Mouse (Mus musculus): Measurements from ENCODE around the gene Rhbdl1. TPM values are rescaled to one million over a fixed set of nuclear protein-coding genes. Genes with fewer than 3 reads are reported as not detected.
A peak's percentile ranks its signal among the peaks of the same experiment; 100 is the strongest.

The Rhbdl1 gene
- polyA plus RNA-seq, 1 experiment, result 0.67 TPM

GRCm38 (mm10) chr17:25864311-25864710, 27.2 kb upstream of the Rhbdl1 start:
- no peak overlapping the region for H3K4me3 ChIP-seq
- no peaks in the 10 kb centered on the region for H3K79me2 ChIP-seq (ENCODE audit: control insufficient read depth, insufficient read depth)
- H3ac ChIP-seq (ENCODE audit: control insufficient read depth, insufficient read length), result no peak overlapping the region
- no peaks in the 10 kb centered on the region for H3K27me3 ChIP-seq (ENCODE audit: control insufficient read depth, insufficient read depth, insufficient read length)
- no peaks in the 10 kb centered on the region for H3K36me3 ChIP-seq (ENCODE audit: control insufficient read depth, insufficient read depth)
- TF ChIP-seq POLR2AphosphoS2 (IDR thresholded peaks at IDR 0.05; ENCODE audit: insufficient read length, low read depth), result no peak
- no peak for TF ChIP-seq TCF12 (IDR thresholded peaks at IDR 0.05; ENCODE audit: insufficient read depth, poor library complexity, severe bottlenecking)
- TF ChIP-seq MYOD1 (IDR thresholded peaks at IDR 0.05; ENCODE audit: control insufficient read depth in 1 of 3, insufficient read length in 2 of 3, low read depth in 2 of 3), result no peak
- no peak for TF ChIP-seq MYOG (IDR thresholded peaks at IDR 0.05; ENCODE audit: control insufficient read depth in 1 of 3, insufficient read depth in 1 of 3, insufficient read length in 2 of 3, low read depth in 2 of 3)
- H3K4me2 ChIP-seq (ENCODE audit: low read depth), result no peak overlapping the region

GRCm38 (mm10) chr17:25863681-25864080, 26.6 kb upstream of the Rhbdl1 start:
- H3ac ChIP-seq (ENCODE audit: control insufficient read depth, insufficient read length), result no peak overlapping the region
- no peak overlapping the region for H3K4me3 ChIP-seq
- H3K79me2 ChIP-seq (ENCODE audit: control insufficient read depth, insufficient read depth), result no peaks in the 10 kb centered on the region
- no peaks in the 10 kb centered on the region for H3K27me3 ChIP-seq (ENCODE audit: control insufficient read depth, insufficient read depth, insufficient read length)
- no peak for TF ChIP-seq TCF3 (IDR thresholded peaks at IDR 0.05; ENCODE audit: insufficient read length, low read depth)
- no peak for TF ChIP-seq TCF12 (IDR thresholded peaks at IDR 0.05; ENCODE audit: insufficient read depth, poor library complexity, severe bottlenecking)
- TF ChIP-seq MYOG (IDR thresholded peaks at IDR 0.05; ENCODE audit: control insufficient read depth in 1 of 3, insufficient read depth in 1 of 3, insufficient read length in 2 of 3, low read depth in 2 of 3), result peak in 1 of 3 experiments; percentile 9
- no peak for TF ChIP-seq REST (IDR thresholded peaks at IDR 0.05; ENCODE audit: insufficient read depth, insufficient read length)
- no peak for TF ChIP-seq SRF (IDR thresholded peaks at IDR 0.05; ENCODE audit: control insufficient read depth, insufficient read length, low read depth)
- no peaks in the 10 kb centered on the region for H3K36me3 ChIP-seq (ENCODE audit: control insufficient read depth, insufficient read depth)
- H3K4me2 ChIP-seq (ENCODE audit: low read depth), result no peak overlapping the region

GRCm38 (mm10) chr17:25861704-25862612, 24.9 kb upstream of the Rhbdl1 start:
- Histone ChIP-seq H3K36me3 (ENCODE audit: control insufficient read depth, insufficient read depth) (no peaks in the 10 kb centered on the region), H3K27me3 (ENCODE audit: control insufficient read depth, insufficient read depth, insufficient read length) (no peaks in the 10 kb centered on the region), H3K79me2 (ENCODE audit: control insufficient read depth, insufficient read depth) (no peaks in the 10 kb centered on the region), H3K4me3 (peak overlapping the region; percentile 32), H3K4me2 (ENCODE audit: low read depth) (peak overlapping the region; percentile 86), H3ac (ENCODE audit: control insufficient read depth, insufficient read length) (peak overlapping the region; percentile 11)
- TF ChIP-seq POLR2AphosphoS2 (IDR thresholded peaks at IDR 0.05; ENCODE audit: insufficient read length, low read depth) (no peak), TCF12 (IDR thresholded peaks at IDR 0.05; ENCODE audit: insufficient read depth, poor library complexity, severe bottlenecking) (no peak), MAX (IDR thresholded peaks at IDR 0.05; ENCODE audit: low read depth) (no peak), MYOG (IDR thresholded peaks at IDR 0.05; ENCODE audit: control insufficient read depth in 1 of 3, insufficient read depth in 1 of 3, insufficient read length in 2 of 3, low read depth in 2 of 3) (no peak), SRF (IDR thresholded peaks at IDR 0.05; ENCODE audit: control insufficient read depth, insufficient read length, low read depth) (no peak), CEBPB (IDR thresholded peaks at IDR 0.05; ENCODE audit: insufficient read depth, poor library complexity, severe bottlenecking) (no peak), TCF3 (IDR thresholded peaks at IDR 0.05; ENCODE audit: insufficient read length, low read depth) (no peak), E2F4 (IDR thresholded peaks at IDR 0.05; ENCODE audit: insufficient read depth) (no peak), USF1 (IDR thresholded peaks at IDR 0.05; ENCODE audit: low read depth) (no peak)

- no peaks in the 10 kb centered on the region for H3K36me3 ChIP-seq (ENCODE audit: control insufficient read depth, insufficient read depth)
- no peaks in the 10 kb centered on the region for H3K27me3 ChIP-seq (ENCODE audit: control insufficient read depth, insufficient read depth, insufficient read length)
- H3K4me3 ChIP-seq, result peak within 1 kb of the TSS; percentile 32
- H3ac ChIP-seq (ENCODE audit: control insufficient read depth, insufficient read length), result peak within 1 kb of the TSS; percentile 11
- peak within 1 kb of the TSS; percentile 86 for H3K4me2 ChIP-seq (ENCODE audit: low read depth)
- no peaks in the 10 kb centered on the region for H3K79me2 ChIP-seq (ENCODE audit: control insufficient read depth, insufficient read depth)
- no peak for TF ChIP-seq REST (IDR thresholded peaks at IDR 0.05; ENCODE audit: insufficient read depth, insufficient read length)
- TF ChIP-seq POLR2AphosphoS2 (IDR thresholded peaks at IDR 0.05; ENCODE audit: insufficient read length, low read depth), result peak; percentile 86
- peak; percentile 86 for TF ChIP-seq E2F4 (IDR thresholded peaks at IDR 0.05; ENCODE audit: insufficient read depth)
- peak in 2 of 3 experiments; percentile 52 to 59 for TF ChIP-seq MYOD1 (IDR thresholded peaks at IDR 0.05; ENCODE audit: control insufficient read depth in 1 of 3, insufficient read length in 2 of 3, low read depth in 2 of 3)
- TF ChIP-seq MAX (IDR thresholded peaks at IDR 0.05; ENCODE audit: low read depth), result no peak
- TF ChIP-seq POLR2A (IDR thresholded peaks at IDR 0.05; ENCODE audit: insufficient read length, low read depth), result peak; percentile 89
- TF ChIP-seq SRF (IDR thresholded peaks at IDR 0.05; ENCODE audit: control insufficient read depth, insufficient read length, low read depth), result peak; percentile 71
- no peak for TF ChIP-seq USF1 (IDR thresholded peaks at IDR 0.05; ENCODE audit: low read depth)
- TF ChIP-seq MYOG (IDR thresholded peaks at IDR 0.05; ENCODE audit: control insufficient read depth in 1 of 3, insufficient read depth in 1 of 3, insufficient read length in 2 of 3, low read depth in 2 of 3), result peak in 2 of 3 experiments; percentile 43 to 52
- TF ChIP-seq TCF12 (IDR thresholded peaks at IDR 0.05; ENCODE audit: insufficient read depth, poor library complexity, severe bottlenecking), result no peak
- TF ChIP-seq CEBPB (IDR thresholded peaks at IDR 0.05; ENCODE audit: insufficient read depth, poor library complexity, severe bottlenecking), result peak; percentile 56; the same call in 1 of the 2 replicates
- no peak for TF ChIP-seq TCF3 (IDR thresholded peaks at IDR 0.05; ENCODE audit: insufficient read length, low read depth)
These were observed 24.0 kb upstream of the Rhbdl1 start, which contains the start of gene Wdr90 for GRCm38 (mm10) chr17:25860832-25861703. Wdr90 (minus strand) TSS chr17:25861501.
